Mouse (Mus musculus): Measurements from ENCODE around the gene Unc80.

Unc80 gene

DNA sequence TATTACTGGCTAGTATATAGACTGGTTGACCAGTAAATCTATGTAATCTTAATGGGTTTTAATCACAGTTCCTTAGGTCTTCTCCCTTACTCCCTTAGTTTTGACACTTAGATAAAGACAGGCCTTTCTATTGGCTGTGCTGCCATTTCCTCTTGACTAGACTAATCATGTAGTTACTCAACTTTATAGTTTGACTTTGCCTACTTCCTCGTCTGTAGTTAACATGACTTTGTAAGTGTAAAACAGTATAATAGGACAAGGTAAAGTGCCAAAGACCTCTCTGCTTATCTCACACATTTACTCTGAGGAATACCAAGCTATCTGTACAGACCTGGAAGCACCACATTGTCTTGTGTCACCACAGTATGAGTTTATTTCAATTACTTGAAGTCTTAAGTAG lies 262.4 kb downstream of the Unc80 start:
- no peak for DNase-seq
